Mouse (Mus musculus) skeletal muscle tissue, adult 2 months (tissue): ENCODE data around the gene Rrp12.
A peak's percentile ranks its signal among the peaks of the same experiment; 100 is the strongest.

Source experiments
- DNase-seq: peaks from one replicate; pipeline ENCODE4 v3.0.0-alpha.2; 2012; ENCODE audit warnings: low read depth, low spot score

Rrp12 gene

GRCm38 (mm10) chr19:41830106-41831031 is 65.6 kb downstream of the Rrp12 start:
- DNase-seq, result peak; percentile 52

- DNase-seq, result peak; percentile 76
Observed at GRCm38 (mm10) chr19:41829381-41830105, 66.4 kb downstream of the Rrp12 start, which contains the start of gene Frat1. TSS of gene Frat1 (plus strand) at chr19:41829970.

- DNase-seq, result no peak
Observed at GRCm38 (mm10) chr19:41828941-41829340, 67.0 kb downstream of the Rrp12 start.

GRCm38 (mm10) chr19:41826529-41826928 is 69.4 kb downstream of the Rrp12 start:
- no peak for DNase-seq

GRCm38 (mm10) chr19:41824950-41825349 is 71.0 kb downstream of the Rrp12 start:
- DNase-seq, result no peak

GRCm38 (mm10) chr19:41822589-41822988 is 73.4 kb downstream of the Rrp12 start:
- no peak for DNase-seq

GRCm38 (mm10) chr19:41821436-41821835 is 74.5 kb downstream of the Rrp12 start:
- DNase-seq, result no peak

GRCm38 (mm10) chr19:41818749-41819148 is 77.2 kb downstream of the Rrp12 start:
- no peak for DNase-seq

- DNase-seq, result peak; percentile 88
Observed at GRCm38 (mm10) chr19:41817325-41817724, 78.6 kb downstream of the Rrp12 start.

- DNase-seq, result no peak
Observed at GRCm38 (mm10) chr19:41816915-41817314, 79.1 kb downstream of the Rrp12 start.

GRCm38 (mm10) chr19:41816410-41816809 is 79.6 kb downstream of the Rrp12 start:
- DNase-seq, result no peak

GRCm38 (mm10) chr19:41813374-41813773 is 82.6 kb downstream of the Rrp12 start:
- no peak for DNase-seq
